ENCODE assay signal across 11 mouse cellular contexts in genomic region chr16:72510716-72511199, GRCm38 (mm10).
DNase-seq lines count a peak whose midpoint lies in the region; ATAC-seq lines count a peak whose summit lies in the region.
"Had no signal": no experiment of that assay in that cellular context is flagged by ENCODE, and none has a peak within 500 bp of the region (broad histone marks: within the 10 kb centered on the region; RNA-seq: fewer than 3 reads in every experiment).

No protein-coding gene starts in this region.

- peak; percentile 92 for ATAC-seq in forebrain, embryonic 12.5 days (ENCODE audit: low FRiP score)
- peak; percentile 68 for ATAC-seq in neural tube, embryonic 15.5 days (ENCODE audit: low FRiP score)

- H3K4me2 ChIP-seq in forebrain, embryonic 12.5 days, result peak overlapping the region; percentile 29
- H3K4me2 ChIP-seq in neural tube, embryonic 15.5 days, result peak overlapping the region; percentile 46
- H3K4me2 ChIP-seq: heart, embryonic 15.5 days; lung, embryonic 14.5 days had no signal

- WGBS in forebrain, embryonic 12.5 days, result 2% methylated on average over 6 of the region's 6 CpGs
- WGBS in neural tube, embryonic 15.5 days, result 4% methylated on average over 6 of the region's 6 CpGs

- peak overlapping the region; percentile 75 for H3K27ac ChIP-seq in forebrain, embryonic 12.5 days
- H3K27ac ChIP-seq in neural tube, embryonic 15.5 days (replicated peaks), result peak overlapping the region; percentile 56; the same call in 1 of the 2 replicates
- H3K27ac ChIP-seq: heart, embryonic 15.5 days; stomach, postnatal 0 days had no signal

- no peak overlapping the region for H3K4me3 ChIP-seq in forebrain, embryonic 12.5 days (replicated peaks)
- H3K4me3 ChIP-seq in neural tube, embryonic 15.5 days (replicated peaks), result peak overlapping the region; percentile 21
- H3K4me3 ChIP-seq: heart, embryonic 15.5 days had no signal

- DNase-seq in layer of hippocampus, adult 11-12 months (ENCODE audit: low spot score), result peak; percentile 6
- DNase-seq in layer of hippocampus, adult 9-10 months (ENCODE audit: low spot score), result no peak
- peak; percentile 26 to 35 for DNase-seq in layer of hippocampus, postnatal 10 days (ENCODE audit: low spot score in 2 of 2)
- DNase-seq in kidney, postnatal 14 days, result no peak
- no peak for DNase-seq in kidney, postnatal 25 days
- no peak for DNase-seq in urinary bladder, adult 18-20 months (ENCODE audit: low spot score in 2 of 2)
- DNase-seq: lung, embryonic 14.5 days had no signal

- peaks cover 10% of the 10 kb centered on the region for H3K4me1 ChIP-seq in forebrain, embryonic 12.5 days
- peaks cover 8% of the 10 kb centered on the region; the same call in 1 of the 2 replicates for H3K4me1 ChIP-seq in neural tube, embryonic 15.5 days
- H3K4me1 ChIP-seq: heart, embryonic 15.5 days had no signal

- H3K9me3 ChIP-seq in forebrain, embryonic 12.5 days, result no peaks in the 10 kb centered on the region
- H3K9me3 ChIP-seq in neural tube, embryonic 15.5 days (replicated peaks), result no peaks in the 10 kb centered on the region
- H3K9me3 ChIP-seq: heart, embryonic 15.5 days had no signal

- peaks cover 36% of the 10 kb centered on the region for H3K27me3 ChIP-seq in forebrain, embryonic 12.5 days
- no peaks in the 10 kb centered on the region for H3K27me3 ChIP-seq in neural tube, embryonic 15.5 days (replicated peaks)
- H3K27me3 ChIP-seq: heart, embryonic 15.5 days had no signal

- H3K36me3 ChIP-seq in forebrain, embryonic 12.5 days (replicated peaks), result no peaks in the 10 kb centered on the region
- no peaks in the 10 kb centered on the region for H3K36me3 ChIP-seq in neural tube, embryonic 15.5 days
- H3K36me3 ChIP-seq: heart, embryonic 15.5 days had no signal

- H3K9ac ChIP-seq in forebrain, embryonic 12.5 days, result no peak overlapping the region
- peak overlapping the region; percentile 28; the same call in 1 of the 2 replicates for H3K9ac ChIP-seq in neural tube, embryonic 15.5 days (replicated peaks)
- H3K9ac ChIP-seq: heart, embryonic 15.5 days; lung, embryonic 14.5 days had no signal

Comparison
In these comparisons a context has a peak if more than half of its experiments do, and no peak if none do; other contexts are left out.
1. DNase-seq: peak in layer of hippocampus, adult 11-12 months (single experiment) and layer of hippocampus, postnatal 10 days (2 of 2); none in layer of hippocampus, adult 9-10 months (single experiment), kidney, postnatal 14 days (single experiment), kidney, postnatal 25 days (0 of 2) and urinary bladder, adult 18-20 months (0 of 2).